Mouse (Mus musculus): ENCODE measurements around the gene Wbp2.

GRCm38 (mm10) chr11:116100839-116101238 lies 14.0 kb upstream of the Wbp2 start:
- TF ChIP-seq CTCF (IDR thresholded peaks at IDR 0.05; ENCODE audit: control insufficient read depth, insufficient read depth, insufficient replicate concordance, low read depth, low read length) = no peak
- no peak for TF ChIP-seq POLR2A (IDR thresholded peaks at IDR 0.05; ENCODE audit: control insufficient read depth, low read depth, low read length)

All from testis, adult 2 months (tissue).